Mouse (Mus musculus): ENCODE measurements around the gene Pik3c2a. TPM values are rescaled to one million over a fixed set of nuclear protein-coding genes. Genes with fewer than 3 reads are reported as not detected.

Gene Pik3c2a
- total and polyA plus RNA-seq, 3 experiments: 10.9 to 35.3 (median 14.3) TPM

- H3K4me1 ChIP-seq (ENCODE audit: control insufficient read depth in 1 of 2, insufficient read depth in 2 of 2): peaks cover 7 to 18% of the 10 kb centered on the region in 2 experiments
- H3K36me3 ChIP-seq (replicated peaks in 1 of 2; ENCODE audit: control insufficient read depth in 1 of 2, insufficient read depth in 1 of 2, low read length in 1 of 2): no peaks in the 10 kb centered on the region
- no peaks in the 10 kb centered on the region for H3K27me3 ChIP-seq (replicated peaks)
- TF ChIP-seq E2F4 (IDR thresholded peaks at IDR 0.05; ENCODE audit: insufficient replicate concordance, low read depth, low read length): no peak
- TF ChIP-seq MXI1 (IDR thresholded peaks at IDR 0.05; ENCODE audit: low read depth, low read length): no peak
- peak; percentile 58 for TF ChIP-seq JUND (conservative IDR thresholded peaks at IDR 0.05; ENCODE audit: low read depth, low read length)
- peak; percentile 92 for TF ChIP-seq IRF4 (IDR thresholded peaks at IDR 0.05; ENCODE audit: low read depth, low read length)
- TF ChIP-seq MAFK (IDR thresholded peaks at IDR 0.05; ENCODE audit: insufficient replicate concordance, low read length): peak; percentile 65; the same call in 1 of the 2 replicates
- no peak for TF ChIP-seq GABPA (IDR thresholded peaks at IDR 0.05; ENCODE audit: insufficient replicate concordance, low read depth, low read length)
- TF ChIP-seq RCOR1 (conservative IDR thresholded peaks at IDR 0.05; ENCODE audit: low read depth, low read length): peak; percentile 42; the same call in 1 of the 2 replicates
- 0 out of 2 replicates have a peak, but pooled peaks have one; percentile 56 for TF ChIP-seq CHD2 (IDR thresholded peaks at IDR 0.05; ENCODE audit: low read length)
- peak; percentile 82 for TF ChIP-seq ETS1 (conservative IDR thresholded peaks at IDR 0.05; ENCODE audit: low read depth, low read length)
- peak; percentile 75 for TF ChIP-seq ZNF384 (IDR thresholded peaks at IDR 0.05; ENCODE audit: low read depth, low read length)
- TF ChIP-seq MYC (IDR thresholded peaks at IDR 0.05; ENCODE audit: low read depth, low read length): peak; percentile 50; the same call in 1 of the 2 replicates
- TF ChIP-seq EP300 (IDR thresholded peaks at IDR 0.05; ENCODE audit: low read length): peak; percentile 95
- TF ChIP-seq ELF1 (IDR thresholded peaks at IDR 0.05; ENCODE audit: low read depth, low read length): peak; percentile 43; the same call in 1 of the 2 replicates
- peak; percentile 61 for TF ChIP-seq SIN3A (IDR thresholded peaks at IDR 0.05; ENCODE audit: low read length)
- TF ChIP-seq MAZ (IDR thresholded peaks at IDR 0.05; ENCODE audit: low read depth, low read length): 0 out of 2 replicates have a peak, but pooled peaks have one; percentile 26
- TF ChIP-seq NRF1 (IDR thresholded peaks at IDR 0.05; ENCODE audit: low read depth, low read length): no peak
- 0 out of 2 replicates have a peak, but pooled peaks have one; percentile 43 for TF ChIP-seq MEF2A (IDR thresholded peaks at IDR 0.05; ENCODE audit: borderline replicate concordance, low read depth, low read length)
- TF ChIP-seq BHLHE40 (IDR thresholded peaks at IDR 0.05; ENCODE audit: low read depth, low read length): peak; percentile 62
- in situ Hi-C loops (cut with MboI; ENCODE audit: low pct_ligation_motif_present, low pct_unique_long_range_greater_than_20kb, low sequenced_read_pairs) (no loop called here), dilution Hi-C loops (cut with MboI; ENCODE audit: extremely low pct_ligation_motif_present, extremely low pct_unique_long_range_greater_than_20kb, low sequenced_read_pairs) (no loop called here)
- no peak overlapping the region for H3K9ac ChIP-seq (ENCODE audit: insufficient read depth, low read depth)
- DNase-seq (ENCODE audit: extremely low read depth): peak; percentile 60
- no peaks in the 10 kb centered on the region for H3K9me3 ChIP-seq (replicated peaks; ENCODE audit: low read length)
- H3K4me3 ChIP-seq (replicated peaks in 1 of 3; ENCODE audit: low read depth in 2 of 3, low read length in 2 of 3, poor library complexity in 1 of 3): no peak overlapping the region
- H3K4me2 ChIP-seq (ENCODE audit: insufficient read depth, low read depth, poor library complexity, severe bottlenecking): peak overlapping the region; percentile 58; the same call in 1 of the 2 replicates
- no peak overlapping the region for H3K27ac ChIP-seq (ENCODE audit: insufficient read depth, low read depth)
- no peaks in the 10 kb centered on the region for H3K79me2 ChIP-seq (replicated peaks; ENCODE audit: control insufficient read depth, extremely low read depth, insufficient read depth, poor library complexity, severe bottlenecking)
These were observed 33.0 kb upstream of the Pik3c2a start for GRCm38 (mm10) chr7:116476264-116476663.

GRCm38 (mm10) chr7:116475836-116476235, 32.6 kb upstream of the Pik3c2a start:
- Histone ChIP-seq H3K4me2 (ENCODE audit: insufficient read depth, low read depth, poor library complexity, severe bottlenecking) (peak overlapping the region; percentile 58; the same call in 1 of the 2 replicates), H3K9ac (ENCODE audit: insufficient read depth, low read depth) (no peak overlapping the region)
- in situ Hi-C loops (cut with MboI; ENCODE audit: low pct_ligation_motif_present, low pct_unique_long_range_greater_than_20kb, low sequenced_read_pairs): no loop called here

More at GRCm38 (mm10) chr7:116475836-116476235, 32.6 kb upstream of the Pik3c2a start:
- Histone ChIP-seq H3K27me3 (replicated peaks) (no peaks in the 10 kb centered on the region), H3K4me1 (ENCODE audit: control insufficient read depth in 1 of 2, insufficient read depth in 2 of 2) (peaks cover 7 to 18% of the 10 kb centered on the region in 2 experiments), H3K36me3 (replicated peaks in 1 of 2; ENCODE audit: control insufficient read depth in 1 of 2, insufficient read depth in 1 of 2, low read length in 1 of 2) (no peaks in the 10 kb centered on the region), H3K27ac (ENCODE audit: insufficient read depth, low read depth) (no peak overlapping the region), H3K9me3 (replicated peaks; ENCODE audit: low read length) (no peaks in the 10 kb centered on the region), H3K79me2 (replicated peaks; ENCODE audit: control insufficient read depth, extremely low read depth, insufficient read depth, poor library complexity, severe bottlenecking) (no peaks in the 10 kb centered on the region), H3K4me3 (replicated peaks in 1 of 3; ENCODE audit: low read depth in 2 of 3, low read length in 2 of 3, poor library complexity in 1 of 3) (no peak overlapping the region)
- no peak for DNase-seq (ENCODE audit: extremely low read depth)
- dilution Hi-C loops (cut with MboI; ENCODE audit: extremely low pct_ligation_motif_present, extremely low pct_unique_long_range_greater_than_20kb, low sequenced_read_pairs): no loop called here
- no peak for TF ChIP-seq PAX5 (IDR thresholded peaks at IDR 0.05; ENCODE audit: low read length)
- TF ChIP-seq MXI1 (IDR thresholded peaks at IDR 0.05; ENCODE audit: low read depth, low read length): no peak
- TF ChIP-seq POLR2AphosphoS2 (IDR thresholded peaks at IDR 0.05; ENCODE audit: low read depth, low read length): no peak

Data from CH12.LX (cell line).